Mouse (Mus musculus) forebrain, embryonic 12.5 days (tissue): ENCODE measurements around the gene Gfm2. TPM values are rescaled to one million over a fixed set of nuclear protein-coding genes. Genes with fewer than 3 reads are reported as not detected.
A peak's percentile ranks its signal among the peaks of the same experiment; 100 is the strongest.

ENCODE experiments used
- ATAC-seq: fragments of 200-750 bp; cut with Nextera tagmentation; 2 replicates; pipeline ENCODE4 v1.8.0; 2017; ENCODE audit warnings: moderate TSS enrichment; ENCODE audit not compliant: low FRiP score
- H3K27ac ChIP-seq: fragments of 300-500 bp; sonication (generic); 2 replicates; pipeline ENCODE4 v1.5.1; 2016; ENCODE audit warnings: mild to moderate bottlenecking
- H3K27me3 ChIP-seq: fragments of 300-500 bp; sonication (generic); 2 replicates; pipeline ENCODE4 v1.6.1; 2016; ENCODE audit warnings: mild to moderate bottlenecking
- H3K36me3 ChIP-seq: fragments of 300-500 bp; sonication (generic); replicated peaks from 2 replicates; pipeline ENCODE4 v1.6.1; 2016; ENCODE audit warnings: mild to moderate bottlenecking
- H3K4me1 ChIP-seq: fragments of 300-500 bp; sonication (generic); 2 replicates; pipeline ENCODE4 v1.6.1; 2016
- H3K4me2 ChIP-seq: fragments of 300-500 bp; sonication (generic); 2 replicates; pipeline ENCODE4 v1.6.1; 2016; ENCODE audit warnings: mild to moderate bottlenecking, moderate library complexity
- H3K4me3 ChIP-seq: fragments of 300-500 bp; sonication (generic); replicated peaks from 2 replicates; pipeline ENCODE4 v1.5.1; 2016; ENCODE audit warnings: mild to moderate bottlenecking
- H3K9ac ChIP-seq: fragments of 300-500 bp; sonication (generic); 2 replicates; pipeline ENCODE4 v1.6.1; 2016; ENCODE audit warnings: mild to moderate bottlenecking
- H3K9me3 ChIP-seq: fragments of 300-500 bp; sonication (generic); 2 replicates; pipeline ENCODE4 v1.6.1; 2016
- WGBS: fragments of 180-500 bp; shearing (Covaris S2); methylation state at CpG from one replicate; pipeline ENCODE4 v1.1.7; 2016; 5-methylcytosine and 5-hydroxymethylcytosine counted together
- polyA plus RNA-seq: library from polyadenylated mRNA; unstranded; fragments of >200 nt; fragmentation: Nextera tagmentation; extraction: Ambion mirVana; gene quantifications from 2 replicates; pipeline ENCODE4 v1.2.1, GENCODE M21; 2016

The Gfm2 gene
- polyA plus RNA-seq, 1 experiment from 2014 or later = 38.7 TPM

GRCm38 (mm10) chr13:97196186-97196924 lies 58.6 kb downstream of the Gfm2 start:
- Histone ChIP-seq H3K36me3 (no peaks in the 10 kb centered on the region), H3K4me1 (no peaks in the 10 kb centered on the region), H3K27ac (no peak overlapping the region), H3K27me3 (peaks cover 7% of the 10 kb centered on the region), H3K9me3 (no peaks in the 10 kb centered on the region), H3K4me3 (no peak overlapping the region), H3K4me2 (0 out of 2 replicates have a peak overlapping the region, but pooled peaks have one; percentile 2), H3K9ac (no peak overlapping the region)
- 60% methylated on average over 12 of the region's 12 CpGs for WGBS
- ATAC-seq = no peak

GRCm38 (mm10) chr13:97196925-97197218 lies 59.1 kb downstream of the Gfm2 start:
- H3K4me1 ChIP-seq = no peaks in the 10 kb centered on the region
- no peak overlapping the region for H3K9ac ChIP-seq
- H3K36me3 ChIP-seq = no peaks in the 10 kb centered on the region
- 81% methylated on average over 2 of the region's 2 CpGs for WGBS
- H3K4me3 ChIP-seq = no peak overlapping the region
- peaks cover 7% of the 10 kb centered on the region for H3K27me3 ChIP-seq
- no peaks in the 10 kb centered on the region for H3K9me3 ChIP-seq
- H3K27ac ChIP-seq = no peak overlapping the region
- 0 out of 2 replicates have a peak overlapping the region, but pooled peaks have one; percentile 2 for H3K4me2 ChIP-seq
- no peak for ATAC-seq

- peak; percentile 85 for ATAC-seq
- Histone ChIP-seq H3K36me3 (no peaks in the 10 kb centered on the region), H3K27ac (no peak within 1 kb of the TSS)
Measured at GRCm38 (mm10) chr13:97197932-97198562, 60.3 kb downstream of the Gfm2 start, which contains the start of gene Hexb. TSS of gene Hexb (minus strand) at chr13:97198357.

GRCm38 (mm10) chr13:97199123-97199522 lies 61.4 kb downstream of the Gfm2 start:
- Histone ChIP-seq H3K27me3 (peaks cover 7% of the 10 kb centered on the region), H3K27ac (no peak overlapping the region), H3K4me1 (no peaks in the 10 kb centered on the region), H3K4me2 (no peak overlapping the region), H3K4me3 (no peak overlapping the region), H3K36me3 (no peaks in the 10 kb centered on the region), H3K9ac (no peak overlapping the region), H3K9me3 (no peaks in the 10 kb centered on the region)
- 85% methylated on average over 2 of the region's 2 CpGs for WGBS
- ATAC-seq = no peak

More at GRCm38 (mm10) chr13:97197932-97198562, 60.3 kb downstream of the Gfm2 start, which contains the start of gene Hexb:
- WGBS = under 1% methylated on average over 45 of the region's 45 CpGs
- peak within 1 kb of the TSS; percentile 63 for H3K9ac ChIP-seq
- peaks cover 7% of the 10 kb centered on the region for H3K27me3 ChIP-seq
- no peaks in the 10 kb centered on the region for H3K4me1 ChIP-seq
- H3K4me3 ChIP-seq = peak within 1 kb of the TSS; percentile 59
- H3K9me3 ChIP-seq = no peaks in the 10 kb centered on the region
- peak within 1 kb of the TSS; percentile 89 for H3K4me2 ChIP-seq

- no peaks in the 10 kb centered on the region for H3K36me3 ChIP-seq
- no peak overlapping the region for H3K9ac ChIP-seq
- H3K9me3 ChIP-seq = no peaks in the 10 kb centered on the region
- H3K4me2 ChIP-seq = no peak overlapping the region
- ATAC-seq = no peak
- H3K4me1 ChIP-seq = 0 out of 2 replicates have a peak, but pooled peaks cover 6% of the 10 kb centered on the region
- H3K27me3 ChIP-seq = peaks cover 7% of the 10 kb centered on the region
- H3K27ac ChIP-seq = no peak overlapping the region
- H3K4me3 ChIP-seq = no peak overlapping the region
- WGBS = 80% methylated on average over 7 of the region's 7 CpGs
Measured at GRCm38 (mm10) chr13:97201076-97201475, 63.3 kb downstream of the Gfm2 start.

- Histone ChIP-seq H3K4me2 (no peak overlapping the region), H3K4me3 (no peak overlapping the region), H3K27ac (no peak overlapping the region), H3K9me3 (no peaks in the 10 kb centered on the region), H3K4me1 (0 out of 2 replicates have a peak, but pooled peaks cover 6% of the 10 kb centered on the region), H3K9ac (no peak overlapping the region), H3K36me3 (no peaks in the 10 kb centered on the region), H3K27me3 (peaks cover 4% of the 10 kb centered on the region)
- WGBS = 84% methylated on average over 4 of the region's 4 CpGs
- no peak for ATAC-seq
Measured at GRCm38 (mm10) chr13:97201896-97202295, 64.2 kb downstream of the Gfm2 start.

- peak overlapping the region; percentile 53 for H3K4me2 ChIP-seq
- no peak overlapping the region; the same call in 1 of the 2 replicates for H3K27ac ChIP-seq
Measured at GRCm38 (mm10) chr13:97205052-97205701, 67.4 kb downstream of the Gfm2 start.

GRCm38 (mm10) chr13:97206046-97206445 lies 68.3 kb downstream of the Gfm2 start:
- no peak overlapping the region for H3K9ac ChIP-seq
- no peak overlapping the region for H3K27ac ChIP-seq
- H3K4me1 ChIP-seq = 0 out of 2 replicates have a peak, but pooled peaks cover 6% of the 10 kb centered on the region
- no peak overlapping the region for H3K4me3 ChIP-seq
- no peaks in the 10 kb centered on the region for H3K36me3 ChIP-seq
- H3K4me2 ChIP-seq = no peak overlapping the region
- no peak for ATAC-seq
- H3K9me3 ChIP-seq = no peaks in the 10 kb centered on the region
- WGBS = 91% methylated on average over 2 of the region's 2 CpGs
- H3K27me3 ChIP-seq = no peaks in the 10 kb centered on the region

More at GRCm38 (mm10) chr13:97205052-97205701, 67.4 kb downstream of the Gfm2 start:
- Histone ChIP-seq H3K4me1 (0 out of 2 replicates have a peak, but pooled peaks cover 6% of the 10 kb centered on the region), H3K9ac (no peak overlapping the region), H3K27me3 (no peaks in the 10 kb centered on the region), H3K36me3 (no peaks in the 10 kb centered on the region), H3K9me3 (no peaks in the 10 kb centered on the region), H3K4me3 (peak overlapping the region; percentile 34)
- 13% methylated on average over 18 of the region's 18 CpGs for WGBS
- ATAC-seq = peak; percentile 71; the same call in 1 of the 2 replicates

GRCm38 (mm10) chr13:97207472-97208111 lies 69.9 kb downstream of the Gfm2 start:
- H3K9me3 ChIP-seq = no peaks in the 10 kb centered on the region
- no peak for ATAC-seq
- WGBS = 87% methylated on average over 7 of the region's 7 CpGs

GRCm38 (mm10) chr13:97208112-97208478 lies 70.4 kb downstream of the Gfm2 start:
- Histone ChIP-seq H3K4me1 (0 out of 2 replicates have a peak, but pooled peaks cover 6% of the 10 kb centered on the region), H3K4me3 (no peak overlapping the region), H3K9me3 (no peaks in the 10 kb centered on the region), H3K4me2 (no peak overlapping the region), H3K27ac (no peak overlapping the region), H3K36me3 (no peaks in the 10 kb centered on the region), H3K9ac (no peak overlapping the region), H3K27me3 (no peaks in the 10 kb centered on the region)
- 65% methylated on average over 7 of the region's 7 CpGs for WGBS
- no peak for ATAC-seq

More at GRCm38 (mm10) chr13:97207472-97208111, 69.9 kb downstream of the Gfm2 start:
- Histone ChIP-seq H3K4me3 (no peak overlapping the region), H3K4me1 (0 out of 2 replicates have a peak, but pooled peaks cover 6% of the 10 kb centered on the region), H3K9ac (no peak overlapping the region), H3K36me3 (no peaks in the 10 kb centered on the region), H3K27me3 (no peaks in the 10 kb centered on the region), H3K27ac (no peak overlapping the region), H3K4me2 (no peak overlapping the region)

GRCm38 (mm10) chr13:97208500-97209010 lies 70.8 kb downstream of the Gfm2 start:
- 0 out of 2 replicates have a peak, but pooled peaks cover 6% of the 10 kb centered on the region for H3K4me1 ChIP-seq
- H3K4me2 ChIP-seq = no peak overlapping the region
- no peaks in the 10 kb centered on the region for H3K36me3 ChIP-seq
- no peaks in the 10 kb centered on the region for H3K27me3 ChIP-seq
- no peaks in the 10 kb centered on the region for H3K9me3 ChIP-seq
- H3K4me3 ChIP-seq = no peak overlapping the region
- H3K9ac ChIP-seq = no peak overlapping the region
- ATAC-seq = no peak
- no peak overlapping the region for H3K27ac ChIP-seq
- 81% methylated on average over 3 of the region's 3 CpGs for WGBS
